Mouse (Mus musculus) kidney, adult 2 months (tissue): Measurements from ENCODE around the gene Klf12.

Source experiments
- CTCF ChIP-seq: fragments of 200-500 bp; conservative IDR thresholded peaks from 2 replicates; pipeline ENCODE4 v1.5.1; 2011; ENCODE audit warnings: low read depth, mild to moderate bottlenecking, control low read depth, low read length, moderate library complexity, mixed read lengths; ENCODE audit not compliant: insufficient read depth, insufficient read length
- POLR2A ChIP-seq: fragments of 200-500 bp; IDR thresholded peaks from one replicate; pipeline ENCODE4 v1.6.1; 2011; ENCODE audit warnings: low read depth, low read length, control low read depth

DNA sequence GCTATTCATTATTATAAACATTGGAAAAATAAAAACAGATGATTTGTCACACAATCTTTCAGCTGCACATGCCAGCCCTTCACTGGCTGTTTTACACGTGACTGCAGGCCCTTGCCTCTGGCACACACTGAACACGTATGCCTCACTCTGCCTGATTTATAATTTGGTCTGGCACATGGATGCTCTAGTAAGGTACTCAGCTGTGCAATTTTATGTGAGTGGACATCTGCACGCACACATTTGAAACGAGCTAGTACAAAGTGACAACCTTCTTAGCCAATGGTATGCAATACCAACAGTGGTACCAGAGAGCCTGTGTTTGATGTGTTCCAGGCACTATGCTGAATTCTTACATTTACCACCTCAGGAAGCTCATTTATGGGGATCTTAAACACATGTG, 316.6 kb downstream of the Klf12 start:
- no peak for TF ChIP-seq CTCF
- TF ChIP-seq POLR2A, result no peak
